Mouse (Mus musculus) cerebellum, adult 2 months (tissue): Measurements from ENCODE around the gene Pfn3.

Experiments
- CTCF ChIP-seq: fragments of 200-500 bp; IDR thresholded peaks from 2 replicates; pipeline ENCODE4 v1.5.1; 2011; ENCODE audit warnings: low read depth, mild to moderate bottlenecking, control low read depth, low read length, moderate library complexity, borderline replicate concordance; ENCODE audit not compliant: insufficient read depth
- POLR2A ChIP-seq: fragments of 200-500 bp; IDR thresholded peaks from 2 replicates; pipeline ENCODE4 v1.6.1; 2011; ENCODE audit warnings: low read length, control low read depth, borderline replicate concordance; ENCODE audit not compliant: insufficient read depth

DNA sequence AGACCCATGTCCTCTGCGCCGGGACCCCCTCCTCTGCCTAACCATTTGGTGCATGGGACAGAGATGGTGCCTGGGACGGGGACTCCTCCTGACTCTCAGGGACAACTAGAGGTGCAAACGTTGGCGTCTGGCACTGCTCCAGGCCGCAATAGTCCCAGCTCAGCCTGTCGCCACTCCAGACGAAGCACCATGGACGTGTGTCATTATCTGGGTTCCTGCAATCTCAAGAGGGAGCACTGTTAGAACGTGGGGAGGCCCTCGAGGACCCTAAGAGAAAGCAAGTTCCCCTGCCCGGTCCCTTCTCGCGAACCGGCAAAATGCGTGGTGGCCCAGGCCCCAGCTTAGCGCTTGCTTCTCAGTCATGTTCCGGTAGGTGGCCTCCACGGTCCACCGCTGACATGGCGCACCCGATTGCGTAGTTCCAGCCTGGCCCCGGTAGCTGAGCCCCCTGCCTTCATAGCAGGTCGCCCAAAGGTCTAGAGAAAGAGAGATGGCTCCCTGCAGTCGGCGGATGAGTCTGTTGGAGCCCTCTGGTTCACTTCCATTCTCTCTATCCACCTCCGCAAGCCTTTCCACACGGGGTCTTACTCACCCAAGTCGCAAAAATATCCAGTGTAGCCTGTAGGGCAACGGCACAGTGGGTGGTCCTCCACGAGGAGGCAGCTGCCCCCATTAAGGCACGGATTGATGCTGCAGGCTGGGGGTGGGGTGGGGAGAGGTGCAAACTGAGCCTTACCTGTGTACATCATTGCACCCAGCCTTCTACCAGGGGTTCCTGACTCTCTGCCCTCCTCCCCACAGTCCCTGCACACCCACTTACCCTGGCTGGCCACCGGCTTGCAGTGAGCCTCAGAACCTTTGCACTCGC, 6.1 kb upstream of the Pfn3 start:
- TF ChIP-seq CTCF: peak; percentile 77
- no peak for TF ChIP-seq POLR2A
